Mouse (Mus musculus) stomach, embryonic 14.5 days (tissue): ENCODE data around the gene Supt16. TPM values are rescaled to one million over a fixed set of nuclear protein-coding genes. Genes with fewer than 3 reads are reported as not detected.
A peak's percentile ranks its signal among the peaks of the same experiment; 100 is the strongest.

Experiments used
- ATAC-seq: fragments of 200-750 bp; cut with Nextera tagmentation; 2 replicates; pipeline ENCODE4 v1.8.0; 2017; ENCODE audit warnings: low read depth, moderate TSS enrichment; ENCODE audit not compliant: insufficient number of reproducible peaks, insufficient read depth, low FRiP score
- H3K27ac ChIP-seq: fragments of 300-500 bp; sonication (generic); 2 replicates; pipeline ENCODE4 v1.5.1; 2014; ENCODE audit warnings: mild to moderate bottlenecking, low read length, moderate library complexity, mixed read lengths
- H3K27me3 ChIP-seq: fragments of 300-500 bp; sonication (generic); 2 replicates; pipeline ENCODE4 v1.6.1; 2014; ENCODE audit warnings: low read length, control low read depth, mixed read lengths; ENCODE audit not compliant: control insufficient read depth, insufficient read depth
- H3K36me3 ChIP-seq: fragments of 300-500 bp; sonication (generic); 2 replicates; pipeline ENCODE4 v1.6.1; 2014; ENCODE audit warnings: mild to moderate bottlenecking, control low read depth, low read length, moderate library complexity, mixed read lengths; ENCODE audit not compliant: control insufficient read depth, insufficient read depth
- H3K4me1 ChIP-seq: fragments of 300-500 bp; sonication (generic); 2 replicates; pipeline ENCODE4 v1.6.1; 2014; ENCODE audit warnings: low read length, control low read depth, mixed read lengths; ENCODE audit not compliant: control insufficient read depth, insufficient read depth
- H3K4me2 ChIP-seq: fragments of 300-500 bp; sonication (generic); replicated peaks from 2 replicates; pipeline ENCODE4 v1.6.1; 2014; ENCODE audit warnings: low read depth, low read length, control low read depth
- H3K4me3 ChIP-seq: fragments of 300-500 bp; sonication (generic); 2 replicates; pipeline ENCODE4 v1.5.1; 2014; ENCODE audit warnings: low read depth, low read length, control low read depth
- H3K9ac ChIP-seq: fragments of 300-500 bp; sonication (generic); replicated peaks from 2 replicates; pipeline ENCODE4 v1.6.1; 2014; ENCODE audit warnings: low read depth, mild to moderate bottlenecking, control low read depth, low read length, moderate library complexity, mixed read lengths
- H3K9me3 ChIP-seq: fragments of 300-500 bp; sonication (generic); 2 replicates; pipeline ENCODE4 v1.6.1; 2016; ENCODE audit warnings: low read depth, low read length, control low read depth; ENCODE audit not compliant: control insufficient read depth
- WGBS: fragments of 180-500 bp; shearing (Covaris S2); extraction: QIAGEN DNeasy Blood & Tissue Kit; methylation state at CpG from one replicate; pipeline ENCODE4 v1.1.7; 2014; 5-methylcytosine and 5-hydroxymethylcytosine counted together
- polyA plus RNA-seq: library from polyadenylated mRNA; unstranded; fragments of >200 nt; fragmentation: Nextera tagmentation; extraction: Ambion mirVana; gene quantifications from 2 replicates; pipeline ENCODE4 v1.2.1, GENCODE M21; 2014

Supt16 gene
- 86.0 and 87.3 TPM in 2 replicates for polyA plus RNA-seq

DNA sequence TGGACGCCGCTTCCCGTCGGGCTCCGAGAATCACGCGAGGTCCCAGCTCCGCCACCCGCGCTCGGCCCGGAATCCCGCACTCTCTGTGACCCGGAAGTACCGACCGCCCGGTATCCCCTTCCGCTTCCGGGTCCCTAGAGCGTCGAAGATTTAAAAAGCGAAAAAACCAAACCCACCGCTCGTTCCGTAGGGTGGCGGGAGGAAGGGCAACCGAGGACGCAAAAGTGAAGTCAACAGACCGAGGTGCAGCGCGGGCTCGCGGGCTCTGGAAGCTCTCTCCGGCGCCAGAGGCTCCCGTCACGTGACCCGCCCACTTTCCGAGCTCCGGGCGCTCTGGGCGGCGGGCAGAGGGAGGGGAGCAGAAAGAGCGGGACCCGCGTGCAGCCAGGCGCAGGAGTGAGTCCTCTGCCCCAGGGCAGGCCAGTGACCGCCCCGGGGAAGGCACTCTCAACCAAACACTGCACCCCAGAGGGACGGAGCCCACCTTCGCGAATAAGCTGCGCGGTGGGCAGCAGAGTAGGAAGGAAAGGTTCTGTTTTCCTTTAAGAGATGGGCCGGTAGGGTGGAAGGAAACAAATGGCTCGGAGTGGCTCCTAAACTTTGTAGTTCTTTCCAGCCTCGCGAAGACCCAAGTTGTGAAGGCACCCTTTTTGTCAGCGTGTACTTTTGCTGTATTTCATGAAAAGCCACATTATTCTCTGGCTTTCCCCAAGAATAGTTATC is at the start of gene Supt16:
TSS of gene Supt16 (minus strand) at position 261 of the 723 bp plus-strand sequence.
- under 1% methylated on average over 59 of the region's 59 CpGs for WGBS
- Histone ChIP-seq H3K4me3 (peak within 1 kb of the TSS; percentile 97), H3K9ac (peak within 1 kb of the TSS; percentile 96), H3K4me2 (peak within 1 kb of the TSS; percentile 80), H3K9me3 (no peaks in the 10 kb centered on the region), H3K27me3 (no peaks in the 10 kb centered on the region), H3K4me1 (0 out of 2 replicates have a peak, but pooled peaks cover 13% of the 10 kb centered on the region), H3K36me3 (peaks cover 30% of the 10 kb centered on the region), H3K27ac (peak within 1 kb of the TSS; percentile 95)
- peak; percentile 93 for ATAC-seq

DNA sequence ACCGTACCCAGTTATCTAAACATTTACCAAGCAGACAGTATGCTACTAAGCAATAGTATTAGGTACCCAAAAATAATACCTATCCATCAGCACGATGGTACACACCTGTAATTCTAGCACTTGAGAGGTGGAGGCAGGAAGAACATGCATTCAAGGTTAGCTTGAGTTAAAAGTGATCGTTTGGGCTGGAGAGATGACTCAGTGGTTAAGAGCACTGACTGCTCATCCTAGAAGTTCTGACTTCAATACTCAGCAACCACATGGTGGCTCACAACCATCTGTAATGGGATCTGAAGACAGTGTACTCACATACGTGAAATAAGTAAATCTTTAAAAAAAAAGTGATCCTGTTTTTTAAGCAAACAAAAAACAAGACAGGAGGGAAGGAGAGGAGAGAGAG is 48.9 kb upstream of the Supt16 start:
- ATAC-seq, result no peak
- 76% methylated on average over 4 of the region's 4 CpGs for WGBS

DNA sequence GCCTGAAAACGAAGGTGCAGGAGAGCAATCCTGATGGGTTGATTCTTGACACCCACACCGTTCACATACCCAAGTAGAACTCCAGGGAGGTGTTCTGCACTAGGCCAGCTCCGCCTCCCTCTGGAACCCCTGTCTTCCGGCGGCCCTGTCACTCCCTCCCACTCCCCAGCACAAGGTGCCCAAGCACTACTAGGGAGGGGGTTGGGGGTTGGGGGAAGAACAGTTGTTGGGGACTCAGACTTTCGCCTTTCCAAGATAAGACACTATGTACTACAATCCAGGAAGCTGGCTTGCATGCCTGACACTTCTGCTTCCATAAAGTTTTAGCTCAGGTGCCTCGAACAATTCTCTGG is 47.5 kb upstream of the Supt16 start:
- peaks cover 13% of the 10 kb centered on the region for H3K4me1 ChIP-seq
- peak overlapping the region; percentile 58 for H3K9ac ChIP-seq
- peak overlapping the region; percentile 78 for H3K4me2 ChIP-seq
- peak overlapping the region; percentile 87 for H3K27ac ChIP-seq
- 12% methylated on average over 7 of the region's 7 CpGs for WGBS
- no peaks in the 10 kb centered on the region; the same call in 1 of the 2 replicates for H3K36me3 ChIP-seq
- H3K9me3 ChIP-seq, result no peaks in the 10 kb centered on the region
- no peaks in the 10 kb centered on the region for H3K27me3 ChIP-seq
- H3K4me3 ChIP-seq, result peak overlapping the region; percentile 67
- no peak for ATAC-seq

More for the DNA sequence above, 48.9 kb upstream of the Supt16 start:
- Histone ChIP-seq H3K27ac (no peak overlapping the region), H3K36me3 (no peaks in the 10 kb centered on the region), H3K9me3 (no peaks in the 10 kb centered on the region), H3K4me2 (no peak overlapping the region), H3K27me3 (no peaks in the 10 kb centered on the region), H3K9ac (no peak overlapping the region), H3K4me1 (peaks cover 13% of the 10 kb centered on the region), H3K4me3 (no peak overlapping the region)

DNA sequence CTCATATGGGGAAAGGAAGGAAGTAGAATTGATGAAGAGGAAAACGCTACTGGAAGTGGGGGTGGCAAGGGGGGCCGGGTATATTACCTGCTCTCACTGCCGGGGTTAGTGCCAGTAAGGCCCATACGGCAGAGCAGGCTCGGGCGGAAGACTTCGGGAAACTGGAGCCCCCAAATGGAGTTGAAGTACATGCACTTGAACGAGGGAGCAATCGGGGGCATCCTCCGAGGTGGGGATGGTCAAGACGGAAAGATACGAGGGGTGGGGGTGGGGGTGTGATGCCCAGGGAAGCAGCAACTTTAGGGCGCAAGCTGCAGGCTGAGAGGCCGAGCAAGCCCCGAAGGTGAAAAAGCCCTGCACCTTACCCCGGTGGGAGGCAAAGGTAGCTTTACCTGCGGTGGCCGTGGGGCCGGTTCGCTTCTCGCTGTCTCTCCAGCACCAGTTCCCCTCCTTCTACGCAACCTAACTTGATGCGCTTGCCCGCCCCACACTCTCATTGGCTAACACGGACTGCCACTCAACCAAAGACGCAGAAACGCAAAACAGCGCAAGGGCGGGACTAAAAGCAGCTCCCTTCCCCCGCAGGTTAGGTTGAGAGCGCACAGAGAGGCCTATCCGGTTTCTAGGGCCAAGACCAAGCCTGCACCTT is 46.9 kb upstream of the Supt16 start:
- H3K27me3 ChIP-seq, result no peaks in the 10 kb centered on the region
- H3K9me3 ChIP-seq, result no peaks in the 10 kb centered on the region
- H3K4me3 ChIP-seq, result peak overlapping the region; percentile 67
- H3K36me3 ChIP-seq, result no peaks in the 10 kb centered on the region; the same call in 1 of the 2 replicates
- peak overlapping the region; percentile 78 for H3K4me2 ChIP-seq
- 2% methylated on average over 31 of the region's 32 CpGs for WGBS
- H3K27ac ChIP-seq, result peak overlapping the region; percentile 87
- peak; percentile 99 for ATAC-seq
- H3K4me1 ChIP-seq, result peaks cover 13% of the 10 kb centered on the region
- H3K9ac ChIP-seq, result peak overlapping the region; percentile 74

DNA sequence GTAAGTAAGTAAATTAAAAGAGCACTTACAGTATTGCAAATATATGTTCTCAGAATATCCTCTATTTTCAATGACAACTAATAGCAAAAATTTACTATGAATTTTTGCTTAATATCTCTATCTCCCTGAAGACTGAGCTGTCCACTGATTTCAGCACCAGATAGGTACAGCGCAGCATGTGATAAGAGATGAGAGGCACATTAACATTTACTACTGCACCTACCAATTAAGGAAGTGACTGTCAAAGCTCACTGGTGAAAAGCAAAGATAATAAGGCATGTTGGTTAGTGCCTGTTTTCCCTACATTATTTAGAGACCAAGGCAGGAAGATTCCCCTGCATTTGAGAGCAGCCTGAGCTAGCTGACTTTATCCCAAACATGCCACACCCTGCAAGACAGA is 39.0 kb upstream of the Supt16 start:
- Histone ChIP-seq H3K9ac (no peak overlapping the region), H3K4me1 (no peaks in the 10 kb centered on the region), H3K27me3 (no peaks in the 10 kb centered on the region), H3K4me3 (no peak overlapping the region), H3K9me3 (no peaks in the 10 kb centered on the region), H3K4me2 (no peak overlapping the region), H3K27ac (no peak overlapping the region), H3K36me3 (peaks cover 58% of the 10 kb centered on the region)
- WGBS, result 91% methylated on average over 1 of the region's 1 CpGs
- no peak for ATAC-seq

DNA sequence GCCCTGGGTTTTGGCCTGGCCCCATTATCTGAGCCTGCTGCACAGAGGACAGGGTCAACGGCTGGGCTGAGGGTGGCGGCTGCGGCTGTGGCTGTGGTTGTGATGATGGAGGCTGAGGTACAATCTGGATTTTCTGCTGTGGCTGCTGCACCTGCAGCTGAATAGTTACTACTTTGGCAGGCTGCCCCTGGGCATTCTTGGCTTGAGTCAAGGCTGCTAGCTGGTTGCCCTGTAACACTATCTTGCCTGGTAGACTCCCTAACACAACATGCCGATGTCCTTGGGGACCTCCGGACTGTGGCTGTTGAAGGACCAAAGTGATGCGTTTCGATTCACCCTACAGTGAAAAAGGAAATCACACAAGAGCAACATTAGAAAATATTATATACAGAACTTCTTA is 37.9 kb upstream of the Supt16 start:
- WGBS, result 99% methylated on average over 7 of the region's 7 CpGs
- no peak overlapping the region for H3K27ac ChIP-seq
- no peaks in the 10 kb centered on the region for H3K4me1 ChIP-seq
- no peaks in the 10 kb centered on the region for H3K27me3 ChIP-seq
- peaks cover 69% of the 10 kb centered on the region for H3K36me3 ChIP-seq
- no peak overlapping the region for H3K9ac ChIP-seq
- no peak overlapping the region for H3K4me2 ChIP-seq
- no peak for ATAC-seq
- H3K9me3 ChIP-seq, result no peaks in the 10 kb centered on the region
- no peak overlapping the region for H3K4me3 ChIP-seq

DNA sequence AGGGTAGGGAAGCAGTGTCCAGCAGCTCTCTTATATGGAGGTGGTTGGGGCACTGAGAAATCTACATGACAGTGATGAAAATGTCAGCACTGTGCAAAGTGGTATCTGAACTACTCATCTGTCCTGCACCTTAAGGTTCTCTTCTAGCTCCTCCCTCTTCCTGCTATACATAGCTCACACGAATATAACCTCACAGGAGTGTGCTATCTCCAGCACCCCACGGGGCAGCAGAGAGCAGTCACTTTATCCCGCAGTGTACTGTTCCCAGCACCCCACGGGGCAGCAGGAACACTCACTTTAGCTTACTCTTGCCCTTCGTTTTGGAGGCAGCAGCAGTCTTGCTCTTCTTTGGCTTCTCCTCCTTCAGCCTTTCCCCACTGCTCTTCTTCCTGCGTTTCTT is 35.0 kb upstream of the Supt16 start:
- H3K27me3 ChIP-seq, result no peaks in the 10 kb centered on the region
- H3K36me3 ChIP-seq, result peaks cover 88% of the 10 kb centered on the region
- no peaks in the 10 kb centered on the region for H3K9me3 ChIP-seq
- no peaks in the 10 kb centered on the region for H3K4me1 ChIP-seq
- no peak overlapping the region for H3K27ac ChIP-seq
- no peak for ATAC-seq
- no peak overlapping the region for H3K9ac ChIP-seq
- no peak overlapping the region for H3K4me3 ChIP-seq
- WGBS, result 89% methylated on average over 6 of the region's 6 CpGs
- no peak overlapping the region for H3K4me2 ChIP-seq

DNA sequence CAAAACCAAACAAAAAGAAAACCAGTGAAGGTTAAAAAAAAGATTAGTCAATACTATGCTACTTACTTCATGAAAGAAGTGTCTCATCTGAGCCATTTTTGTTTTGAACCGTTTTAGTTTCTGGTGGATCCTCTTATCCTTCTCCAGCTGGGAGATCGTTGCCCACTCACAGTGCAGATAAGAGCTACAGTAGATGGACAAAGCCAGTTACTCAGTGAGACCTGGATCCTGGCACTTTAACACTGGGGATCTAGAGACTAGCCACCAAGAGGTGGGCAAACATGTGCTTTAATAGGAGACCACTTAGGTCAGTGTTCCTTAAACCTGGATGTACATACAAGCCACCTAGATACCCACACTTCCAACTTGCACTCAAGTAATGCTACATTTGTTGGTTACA is 28.8 kb upstream of the Supt16 start:
- WGBS, result 88% methylated on average over 2 of the region's 2 CpGs
- Histone ChIP-seq H3K27me3 (no peaks in the 10 kb centered on the region), H3K4me3 (no peak overlapping the region), H3K36me3 (peaks cover 84% of the 10 kb centered on the region), H3K27ac (no peak overlapping the region), H3K4me1 (no peaks in the 10 kb centered on the region), H3K4me2 (no peak overlapping the region), H3K9me3 (no peaks in the 10 kb centered on the region), H3K9ac (no peak overlapping the region)
- ATAC-seq, result no peak
